Mouse (Mus musculus) gastrocnemius, postnatal 14 days (tissue): ENCODE results near the gene Psme1. TPM values are rescaled to one million over a fixed set of nuclear protein-coding genes. Genes with fewer than 3 reads are reported as not detected.

Experiments used
- DNase-seq: peaks from one replicate; pipeline ENCODE4 v3.0.0; 2021; ENCODE audit warnings: mixed read lengths
- intact Hi-C: fragments of 180-260 bp; cut with DNase I; formaldehyde crosslinking; loops from one replicate; pipeline ENCODE4 v1.15.1; 2025; ENCODE audit warnings: low total_unique reads
- total RNA-seq, 2 experiments: library from RNA; stranded (reverse); gene quantifications; 2 replicates each; pipeline ENCODE4 v1.2.3; 2021

Psme1 gene
- total RNA-seq, 2 experiments from 2014 or later: 48.3 to 49.7 TPM

DNA sequence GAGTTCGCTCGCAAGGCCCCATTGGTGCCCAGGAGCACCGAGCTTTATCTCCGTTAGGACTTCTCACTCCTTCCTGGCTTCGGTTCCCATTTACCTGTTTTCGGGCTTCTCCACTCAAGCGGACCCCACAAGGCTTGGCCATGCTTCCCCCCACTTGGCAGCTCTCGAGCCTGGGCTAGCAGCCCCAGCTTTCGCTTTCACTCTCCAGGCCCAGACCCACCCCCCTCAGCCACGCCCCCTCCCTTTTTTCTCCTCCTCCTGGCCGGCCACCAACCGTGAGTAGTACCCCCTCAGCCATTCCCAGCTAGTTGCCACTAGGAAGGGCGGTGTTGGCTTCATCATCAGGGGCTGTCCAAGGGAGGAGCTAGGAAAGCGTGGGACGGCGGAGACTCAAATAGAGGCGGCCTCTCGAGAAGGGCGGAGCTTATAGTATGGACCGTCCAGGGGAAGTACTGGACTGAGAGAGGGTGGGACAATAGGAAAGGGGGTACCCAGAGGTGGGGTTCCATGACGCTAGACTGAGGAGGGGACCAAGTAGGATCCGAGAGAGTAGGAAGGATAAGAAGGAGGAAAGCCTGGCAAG lies 12.9 kb downstream of the Psme1 start, which contains the start of gene Psme2:
Gene Psme2 (minus strand): TSS at position 366 of the 583 bp plus-strand sequence.
- DNase-seq: peak; percentile 95
- intact Hi-C loops: no loop called here

DNA sequence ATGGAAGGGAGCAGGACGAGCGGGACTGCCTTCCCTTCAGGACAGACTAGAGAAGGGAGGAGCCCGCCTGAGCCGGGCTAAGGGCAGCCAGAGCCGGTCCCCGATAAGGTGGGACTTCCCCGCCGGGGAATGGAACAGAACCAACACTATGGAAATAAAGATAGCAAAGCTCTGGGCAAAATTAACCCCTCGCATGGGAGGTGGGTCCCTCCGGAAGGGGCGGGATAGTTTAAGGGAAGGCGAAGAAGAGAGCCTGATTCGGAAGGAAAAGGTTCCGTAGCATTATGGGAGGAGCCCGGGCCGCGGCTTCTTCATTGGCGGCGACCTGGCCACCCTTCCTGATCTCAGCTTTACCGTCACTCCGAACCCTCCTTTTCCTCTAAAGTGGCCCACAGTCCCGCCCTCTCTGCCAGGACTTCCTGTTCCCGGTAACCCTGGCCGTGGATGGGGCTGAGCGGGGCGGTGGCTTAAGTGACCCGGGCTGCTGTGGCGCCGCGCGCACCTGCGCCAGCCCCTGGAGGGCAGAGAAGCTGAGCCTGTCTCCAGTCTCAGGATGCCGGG lies 13.5 kb downstream of the Psme1 start, which contains the start of gene Rnf31:
Gene Rnf31 (plus strand): TSS at position 378 of the 561 bp plus-strand sequence.
- DNase-seq: peak; percentile 95
- intact Hi-C loops: no loop called here

DNA sequence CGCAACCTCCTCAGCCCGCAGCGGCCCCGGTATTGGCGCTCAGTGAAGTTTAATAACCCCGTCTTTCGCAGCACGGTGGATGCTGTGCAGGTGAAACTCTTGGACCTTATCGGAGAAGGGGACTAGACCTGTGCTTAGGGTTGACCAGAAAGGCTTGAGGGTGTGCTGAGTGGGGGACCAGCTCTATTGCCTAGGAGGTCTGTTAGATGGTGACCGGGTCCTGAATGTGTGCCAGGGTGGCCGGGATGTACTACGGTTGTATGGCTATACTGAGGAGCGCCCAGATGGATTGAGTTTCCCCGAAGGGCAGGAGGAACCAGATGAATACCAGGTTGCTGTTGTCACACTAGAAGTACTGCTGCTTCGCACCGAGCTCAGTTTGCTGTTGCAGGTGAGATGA lies 14.3 kb downstream of the Psme1 start:
- DNase-seq: no peak
- intact Hi-C loops: no loop called here

DNA sequence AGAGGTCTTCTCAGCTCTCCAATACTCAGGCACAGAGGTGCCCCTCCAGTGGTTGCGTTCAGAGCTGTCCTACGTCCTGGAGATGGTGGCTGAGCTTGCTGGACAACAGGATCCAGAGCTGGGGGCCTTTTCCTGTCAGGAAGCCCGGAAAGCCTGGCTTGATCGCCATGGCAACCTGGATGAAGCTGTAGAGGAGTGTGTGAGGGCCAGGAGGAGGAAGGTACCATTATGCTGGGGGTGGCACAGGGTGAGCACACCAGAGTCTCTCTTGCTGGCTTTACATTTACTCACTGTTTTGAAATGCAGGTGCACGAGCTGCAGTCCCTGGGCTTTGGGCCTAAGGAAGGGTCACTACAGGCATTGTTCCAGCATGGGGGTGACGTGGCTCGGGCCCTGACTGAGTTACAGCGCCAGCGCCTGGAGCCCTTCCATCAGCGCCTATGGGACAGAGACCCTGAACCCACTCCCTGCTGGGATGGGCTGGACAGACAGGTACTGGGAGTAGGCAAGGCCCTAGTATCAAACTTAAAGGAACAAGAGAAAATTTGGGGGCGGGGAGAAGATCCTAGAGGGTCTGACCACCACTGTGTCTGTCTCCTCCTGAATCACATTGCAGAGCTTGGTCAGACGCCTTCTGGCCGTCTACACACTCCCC lies 18.2 kb downstream of the Psme1 start:
- intact Hi-C loops: no loop called here
- no peak for DNase-seq

DNA sequence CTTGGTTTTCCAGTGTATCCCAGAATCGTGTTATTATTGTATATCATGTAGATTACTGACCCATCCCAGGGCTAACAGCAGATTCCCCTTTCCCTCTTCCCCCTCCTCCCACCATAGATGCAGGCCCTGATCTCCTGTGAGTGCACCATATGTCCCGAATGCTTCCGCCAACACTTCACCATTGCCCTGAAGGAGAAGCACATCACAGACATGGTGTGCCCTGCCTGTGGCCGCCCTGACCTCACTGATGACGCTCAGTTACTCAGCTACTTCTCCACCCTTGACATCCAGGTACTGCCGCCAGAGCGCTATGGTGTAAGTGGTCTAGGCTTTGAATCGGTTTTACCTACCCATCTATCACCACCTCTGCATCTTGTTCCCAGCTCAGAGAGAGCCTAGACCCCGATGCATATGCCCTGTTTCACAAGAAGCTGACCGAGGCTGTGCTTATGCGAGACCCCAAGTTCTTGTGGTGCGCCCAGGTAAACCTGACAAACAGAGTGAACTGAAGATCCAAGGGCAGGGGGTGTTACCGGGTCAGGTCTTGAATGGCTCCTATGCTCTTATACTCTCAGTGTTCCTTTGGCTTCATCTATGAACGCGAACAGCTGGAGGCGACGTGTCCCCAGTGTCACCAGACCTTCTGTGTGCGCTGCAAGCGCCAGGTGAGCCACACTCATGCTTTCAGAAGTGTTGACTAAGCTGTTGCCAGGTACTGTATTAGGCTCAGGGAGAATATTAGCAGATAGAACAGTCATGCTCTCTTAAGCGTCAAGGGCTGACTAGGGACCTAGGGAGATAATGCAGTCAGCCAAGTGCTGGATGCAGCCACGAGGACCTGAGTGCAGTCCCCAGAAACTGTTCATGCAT lies 20.8 kb downstream of the Psme1 start:
- DNase-seq: no peak
- intact Hi-C loops: no loop called here

DNA sequence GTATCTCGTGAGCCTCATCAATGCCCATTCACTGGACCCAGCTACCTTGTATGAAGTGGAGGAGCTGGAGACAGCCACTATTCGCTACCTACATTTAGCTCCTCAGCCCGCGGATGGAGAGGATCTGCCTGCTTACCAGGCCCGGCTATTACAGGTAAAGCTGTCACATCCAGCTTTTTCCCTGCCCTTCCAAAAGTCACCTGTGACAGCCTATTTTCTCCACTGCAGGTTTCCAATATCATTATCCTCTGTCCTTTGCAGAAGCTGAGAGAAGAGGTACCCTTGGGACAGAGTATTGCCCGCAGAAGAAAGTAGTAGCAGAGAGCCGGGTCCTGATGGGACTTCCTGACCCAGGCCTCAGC lies 25.3 kb downstream of the Psme1 start, which contains the start of gene Irf9:
Gene Irf9 (plus strand): TSS at position 301 of the 362 bp plus-strand sequence.
- intact Hi-C loops: no loop called here
- DNase-seq: no peak

DNA sequence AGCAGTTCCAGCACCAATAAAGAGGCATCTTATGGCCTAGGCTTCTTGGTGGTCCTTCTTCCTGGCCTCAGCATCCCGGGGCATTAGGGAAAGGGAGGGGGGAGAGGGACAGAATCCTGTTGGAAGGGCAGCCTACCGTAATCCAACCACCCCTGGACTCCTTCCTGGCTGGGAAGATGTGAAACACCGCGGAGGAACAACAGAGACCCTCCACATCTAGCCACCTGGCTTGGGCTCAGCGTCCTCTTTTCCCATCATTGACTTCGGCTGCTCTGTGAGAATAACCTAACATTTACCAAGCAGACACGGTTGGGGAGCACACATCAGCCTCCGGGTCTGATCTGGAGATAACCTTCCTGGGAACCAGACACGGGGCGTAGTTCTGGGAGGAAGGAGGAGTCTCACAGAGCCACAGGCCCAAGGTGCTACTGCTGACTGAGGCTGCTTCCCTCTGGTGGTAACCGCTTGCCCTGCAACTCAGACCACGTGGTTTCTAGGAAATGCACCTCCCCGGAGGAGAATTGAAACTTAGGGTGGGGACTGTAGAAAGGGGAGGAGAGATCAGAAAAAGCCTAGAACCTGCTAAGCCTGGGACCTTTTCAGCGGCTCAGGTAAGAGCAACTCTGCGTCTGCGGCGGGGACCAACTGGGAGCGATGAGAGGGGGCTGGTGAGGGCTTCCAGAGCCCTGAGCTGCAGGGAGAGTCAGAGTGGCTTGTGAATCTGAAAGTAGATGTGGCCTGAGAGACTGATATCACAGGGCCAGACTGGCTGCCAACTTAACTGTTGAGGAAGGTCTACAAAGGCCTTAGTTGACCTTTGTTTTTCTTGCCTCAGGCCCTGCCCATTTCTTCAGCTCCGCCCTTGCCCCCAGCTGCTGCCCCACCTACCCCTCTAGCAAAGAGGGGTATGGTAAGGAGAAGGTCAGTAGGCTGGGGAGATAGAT lies 26.0 kb downstream of the Psme1 start:
- intact Hi-C loops: no loop called here
- peak; percentile 89 for DNase-seq

DNA sequence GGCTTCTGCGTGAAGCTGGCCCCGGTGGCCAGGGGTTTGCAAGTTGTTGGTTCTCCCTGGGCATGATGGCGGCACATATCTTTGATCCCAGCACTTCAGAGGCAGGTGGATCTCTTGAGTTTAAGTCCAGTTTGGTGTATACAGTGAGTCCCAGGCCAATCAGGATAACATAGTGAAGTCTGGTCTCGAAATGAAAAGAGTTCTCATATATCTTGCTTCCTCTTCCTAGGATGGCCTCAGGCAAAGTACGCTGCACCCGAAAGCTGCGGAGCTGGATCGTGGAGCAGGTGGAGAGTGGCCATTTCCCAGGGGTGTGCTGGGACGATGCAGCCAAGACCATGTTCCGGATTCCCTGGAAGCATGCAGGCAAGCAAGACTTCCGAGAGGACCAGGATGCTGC lies 26.9 kb downstream of the Psme1 start:
- intact Hi-C loops: no loop called here
- DNase-seq: no peak

DNA sequence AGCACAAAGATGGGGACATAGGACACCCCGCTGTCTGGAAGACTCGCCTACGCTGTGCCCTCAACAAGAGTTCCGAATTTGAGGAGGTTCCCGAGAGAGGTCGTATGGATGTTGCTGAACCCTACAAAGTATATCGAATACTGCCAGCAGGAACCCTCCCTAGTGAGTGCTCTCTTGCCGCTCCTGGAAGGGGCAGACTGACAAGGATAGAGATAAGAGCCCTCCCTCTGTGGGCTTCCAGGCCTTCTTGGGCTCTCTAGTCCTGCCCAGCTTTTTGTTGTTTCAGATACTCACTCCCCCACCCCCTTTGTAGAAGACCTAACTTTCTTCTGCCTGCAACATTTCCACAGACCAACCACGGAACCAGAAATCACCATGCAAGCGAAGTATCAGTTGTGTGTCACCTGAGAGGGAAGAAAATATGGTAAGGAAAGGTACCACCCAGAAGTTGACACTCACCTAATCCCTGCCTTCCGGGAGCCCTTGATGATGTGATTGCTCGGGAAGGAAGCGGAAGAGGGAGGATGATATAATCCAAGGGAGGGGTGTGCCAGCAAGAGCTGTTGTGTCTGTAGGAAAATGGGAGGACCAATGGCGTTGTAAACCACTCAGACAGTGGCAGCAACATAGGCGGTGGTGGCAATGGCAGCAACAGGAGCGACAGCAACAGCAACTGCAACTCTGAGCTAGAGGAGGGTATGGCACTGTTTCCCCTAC lies 28.0 kb downstream of the Psme1 start:
- no peak for DNase-seq
- intact Hi-C loops: no loop called here

DNA sequence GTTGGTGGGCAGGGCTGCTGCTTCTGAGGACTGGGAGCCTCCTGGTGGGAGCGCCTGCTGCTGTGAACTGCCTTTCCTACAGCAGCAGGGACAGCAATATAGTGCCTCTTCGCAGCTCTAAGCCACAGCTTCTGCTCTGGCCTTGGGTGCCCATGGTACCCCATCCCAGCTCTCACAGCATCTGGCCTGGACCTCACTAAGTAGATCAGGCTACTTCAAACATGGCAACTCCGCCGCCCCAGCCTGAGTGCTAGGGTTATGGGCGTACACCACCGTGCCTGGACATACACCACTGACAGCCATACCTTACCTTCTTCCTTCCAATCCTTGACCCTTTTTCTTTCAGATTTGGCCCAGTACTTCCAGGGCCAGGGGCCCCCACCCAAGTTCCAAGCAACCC lies 30.4 kb downstream of the Psme1 start:
- intact Hi-C loops: no loop called here
- no peak for DNase-seq

DNA sequence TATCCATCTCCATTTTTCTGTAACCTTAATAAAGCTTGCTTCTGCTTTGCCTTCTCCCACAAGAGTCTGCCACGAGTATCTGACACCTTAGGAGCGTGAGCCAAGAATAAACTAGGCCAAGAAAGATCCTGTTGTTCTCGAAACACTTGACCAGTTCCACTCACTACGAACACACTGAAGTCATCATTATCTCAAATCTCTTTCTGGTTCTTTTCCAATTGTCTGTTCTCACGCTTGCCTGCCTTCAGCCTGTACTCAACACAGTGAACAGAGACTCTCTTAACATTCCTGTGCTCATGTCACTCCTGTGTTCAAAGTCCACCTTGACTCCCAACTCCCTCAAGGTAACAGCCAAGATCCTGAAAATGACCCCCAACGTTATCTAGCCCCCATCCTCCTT lies 35.4 kb downstream of the Psme1 start:
- intact Hi-C loops: no loop called here
- DNase-seq: no peak

DNA sequence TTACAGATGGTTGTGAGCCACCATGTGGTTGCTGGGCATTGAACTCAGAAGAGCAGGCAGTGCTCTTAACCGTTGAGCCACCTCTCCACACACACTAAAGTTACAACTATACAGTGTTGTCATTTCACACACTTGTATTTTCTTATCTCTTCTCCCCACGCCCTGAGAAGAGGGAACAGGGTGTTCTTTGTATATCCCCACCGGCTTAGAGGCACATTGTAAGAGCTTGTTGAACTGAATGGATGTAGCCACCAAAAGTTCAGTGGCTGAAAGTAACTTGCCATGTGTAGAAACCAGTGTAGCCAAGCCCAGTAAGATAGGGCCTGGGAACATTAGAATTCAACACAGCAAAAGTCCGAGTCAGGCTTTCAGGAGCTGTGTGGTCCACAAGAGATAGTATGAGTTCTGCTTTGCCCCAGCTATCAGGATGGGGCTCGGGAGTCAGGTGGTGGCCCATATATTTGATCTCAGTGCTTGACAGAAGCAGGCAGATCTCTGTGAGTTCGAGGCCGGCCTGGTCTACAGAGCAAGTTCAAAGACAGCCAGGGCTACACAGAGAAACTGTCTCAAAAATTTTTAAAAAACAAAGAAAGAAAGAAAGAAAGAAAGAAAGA lies 36.7 kb downstream of the Psme1 start:
- intact Hi-C loops: no loop called here
- no peak for DNase-seq

DNA sequence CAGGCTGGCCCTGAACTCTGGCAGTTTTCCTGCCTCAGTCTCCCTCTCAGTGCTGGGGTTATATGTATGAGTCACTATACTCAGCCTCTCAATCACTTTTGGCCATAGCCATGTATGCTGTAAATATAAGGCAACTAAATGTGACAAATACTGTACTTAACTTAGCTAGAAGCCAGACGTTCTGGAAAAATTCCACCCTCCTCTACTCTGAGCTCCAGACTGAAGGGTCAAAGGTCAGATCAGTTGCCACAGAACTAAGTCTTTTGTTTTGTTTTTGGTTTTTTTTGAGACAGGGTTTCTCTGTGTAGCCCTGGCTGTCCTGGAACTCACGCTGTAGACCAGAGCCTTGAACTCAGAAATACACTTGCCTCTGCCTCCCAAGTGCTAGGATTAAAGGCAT lies 38.0 kb downstream of the Psme1 start:
- no peak for DNase-seq
- intact Hi-C loops: no loop called here

DNA sequence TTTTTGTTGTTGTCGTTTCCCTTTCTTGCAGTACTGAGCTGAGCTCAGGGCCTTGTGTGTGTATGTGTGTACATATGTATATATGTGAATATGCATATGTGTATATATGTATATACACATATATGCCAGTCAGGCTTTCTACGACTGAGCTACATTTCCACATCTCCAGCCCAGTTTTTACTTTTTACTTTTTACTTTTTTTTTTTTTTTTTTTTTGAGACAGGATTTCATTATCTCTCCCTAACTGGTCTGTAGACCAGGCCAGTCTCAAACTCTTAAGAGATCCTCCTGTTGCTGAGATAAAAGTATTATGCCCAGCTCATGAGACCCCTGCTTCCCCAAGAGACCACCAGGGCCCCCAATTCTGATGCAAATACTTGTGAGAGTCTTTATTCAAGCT lies 38.9 kb downstream of the Psme1 start:
- intact Hi-C loops: no loop called here
- DNase-seq: no peak

DNA sequence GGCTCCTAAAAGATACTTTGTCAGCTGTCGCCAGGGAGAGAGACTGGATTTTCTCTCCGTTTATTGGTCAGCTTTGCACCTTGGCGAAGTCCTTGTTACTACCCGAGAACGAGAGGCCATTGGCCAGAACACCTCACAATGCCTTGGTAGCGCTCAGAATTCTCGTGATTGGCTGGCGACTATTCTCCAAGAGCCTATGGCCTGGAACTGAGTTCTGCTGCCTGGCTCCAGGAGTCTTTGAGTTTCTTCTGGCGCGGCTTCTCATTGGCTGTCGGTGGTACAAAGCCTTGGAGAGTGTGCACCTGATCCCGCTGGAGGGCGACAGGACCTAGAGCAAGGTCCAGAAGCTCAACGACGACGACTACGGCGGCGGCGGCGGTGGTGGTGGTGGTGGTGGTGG lies 39.9 kb downstream of the Psme1 start, which contains the start of gene Rec8:
Gene Rec8 (plus strand): TSS at position 216 of the 400 bp plus-strand sequence.
- intact Hi-C loops: no loop called here
- DNase-seq: no peak

DNA sequence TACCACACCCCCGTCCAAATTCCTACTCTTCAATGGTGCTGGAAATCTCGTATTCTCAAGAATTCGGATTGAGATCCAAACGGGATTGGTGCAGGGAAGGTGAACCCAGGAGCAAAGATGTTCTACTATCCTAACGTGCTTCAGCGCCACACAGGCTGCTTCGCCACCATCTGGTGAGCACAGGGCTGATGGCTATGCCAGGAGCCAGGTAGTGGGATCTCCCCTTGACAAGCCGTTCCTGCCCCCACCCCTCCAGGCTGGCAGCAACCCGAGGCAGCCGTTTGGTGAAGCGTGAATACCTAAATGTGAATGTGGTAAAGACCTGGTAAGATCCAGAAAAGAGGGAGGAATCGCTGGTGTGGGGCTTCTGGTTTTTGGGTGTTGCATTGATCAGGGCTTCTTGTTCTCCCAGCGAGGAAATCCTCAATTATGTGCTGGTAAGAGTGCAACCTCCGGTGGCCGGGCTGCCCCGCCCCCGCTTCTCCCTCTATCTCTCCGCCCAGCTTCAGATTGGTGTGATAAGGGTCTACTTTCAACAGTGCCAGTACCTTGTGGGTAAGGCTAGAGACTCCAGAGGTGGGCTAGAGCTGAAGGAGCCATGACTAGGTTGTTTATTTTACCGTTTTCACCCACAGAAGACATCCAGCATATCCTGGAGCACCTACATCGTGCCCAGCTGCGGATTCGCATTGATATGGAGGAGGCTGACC lies 40.7 kb downstream of the Psme1 start:
- no peak for DNase-seq
- intact Hi-C loops: no loop called here

DNA sequence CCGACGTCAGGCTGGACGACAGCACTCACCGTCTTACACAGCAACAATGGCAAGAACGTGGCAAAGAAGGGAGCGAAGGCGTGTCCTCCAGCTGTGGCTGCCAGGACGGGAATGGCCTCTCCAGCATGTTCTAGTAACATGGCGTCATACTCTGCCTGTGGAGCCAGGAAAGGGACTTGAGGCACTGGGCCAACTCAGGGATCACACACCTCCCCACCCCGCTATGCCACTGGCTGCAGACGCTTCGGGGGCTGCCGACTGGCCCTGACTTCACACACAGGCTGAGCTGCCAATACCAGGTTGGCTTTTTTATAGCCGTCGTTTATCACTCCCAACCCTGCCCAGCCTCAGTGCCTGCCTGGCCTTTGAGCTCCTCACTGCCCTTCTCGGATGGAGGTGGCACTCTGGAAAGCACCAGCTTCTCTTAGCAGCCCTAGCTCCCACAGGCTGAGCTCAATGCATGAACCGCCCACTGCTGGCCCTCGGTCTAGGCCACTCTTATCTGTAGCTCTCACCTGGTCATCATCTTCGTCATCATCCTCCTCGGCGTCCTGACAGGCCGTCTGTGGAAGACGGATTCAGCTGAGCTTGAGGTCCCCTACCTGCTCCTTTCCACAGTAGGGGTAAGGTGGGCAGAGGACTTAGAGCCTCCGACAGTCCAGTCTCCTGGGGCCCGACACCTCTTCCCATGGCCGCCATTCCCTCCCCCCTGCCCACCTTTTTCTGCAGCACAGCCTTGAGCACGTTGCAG lies 50.3 kb downstream of the Psme1 start:
- DNase-seq: no peak
- intact Hi-C loops: no loop called here
